ENCODE assay signal across 27 mouse cellular contexts in genomic region chr7:13324316-13324715, GRCm38 (mm10). TPM values are rescaled to one million over a fixed set of nuclear protein-coding genes. Genes with fewer than 3 reads are reported as not detected.
DNase-seq lines count a peak whose midpoint lies in the region; ATAC-seq and TF ChIP-seq lines count a peak whose summit lies in the region.
"Had no signal": no experiment of that assay in that cellular context is flagged by ENCODE, and none has a peak within 500 bp of the region (broad histone marks: within the 10 kb centered on the region; RNA-seq: fewer than 3 reads in every experiment).

Gene Pla2g4c, plus strand, starts transcription at chr7:13324655.

- peak; percentile 57 to 64; a peak in 3 of 4 replicates for TF ChIP-seq EP300 in MEL (IDR thresholded peaks at IDR 0.05; ENCODE audit: low read depth in 1 of 2, low read length in 2 of 2)

- peak; percentile 77 for DNase-seq in MEL (ENCODE audit: low read depth, low spot score)
- peak; percentile 57 for DNase-seq in MEL-GATA-1-ER (ENCODE audit: extremely low read depth, low read depth)
- no peak for DNase-seq in gastrocnemius, postnatal 14 days
- no peak for DNase-seq in heart, adult 18-20 months
- DNase-seq: adrenal gland, adult 8-10 months; B cell, adult 2 months; cerebellum, adult 11-12 months; cerebellum, adult 9-11 months; gastrocnemius, postnatal 10 days; kidney, postnatal 25 days; lung, embryonic 14.5 days; right cerebral cortex, adult 18-20 months; right cerebral cortex, postnatal 4 days had no signal

- peaks cover 0 to 12% of the 10 kb centered on the region in 2 experiments; a peak in 2 of 4 replicates for H3K4me1 ChIP-seq in MEL (ENCODE audit: control insufficient read depth in 1 of 2, insufficient read depth in 2 of 2, low read length in 2 of 2)
- H3K4me1 ChIP-seq: embryonic facial prominence, embryonic 13.5 days; forebrain, embryonic 13.5 days; heart, embryonic 12.5 days; kidney, embryonic 15.5 days; limb, embryonic 13.5 days; midbrain, embryonic 12.5 days; neural tube, embryonic 12.5 days had no signal

- H3K9ac ChIP-seq in MEL (ENCODE audit: control insufficient read depth, low read depth, low read length, poor library complexity, severe bottlenecking) = no peak within 1 kb of the TSS
- H3K9ac ChIP-seq: embryonic facial prominence, embryonic 13.5 days; forebrain, embryonic 13.5 days; heart, embryonic 12.5 days; hindbrain, embryonic 14.5 days; kidney, embryonic 15.5 days; limb, embryonic 13.5 days; lung, embryonic 14.5 days; midbrain, embryonic 12.5 days; neural tube, embryonic 12.5 days had no signal

- H3K36me3 ChIP-seq in MEL (ENCODE audit: control insufficient read depth in 1 of 2, insufficient read depth in 2 of 2, low read length in 2 of 2) = peaks cover 0 to 10% of the 10 kb centered on the region in 2 experiments; a peak in 2 of 4 replicates
- H3K36me3 ChIP-seq: embryonic facial prominence, embryonic 13.5 days; kidney, embryonic 15.5 days; limb, embryonic 13.5 days; neural tube, embryonic 12.5 days had no signal

- no peak within 1 kb of the TSS for H3K4me3 ChIP-seq in MEL (ENCODE audit: control insufficient read depth in 1 of 2, insufficient read depth in 1 of 2, low read depth in 2 of 2, low read length in 2 of 2)
- H3K4me3 ChIP-seq: embryonic facial prominence, embryonic 13.5 days; erythroblast, embryonic 14.5 days; forebrain, embryonic 13.5 days; heart, embryonic 12.5 days; kidney, embryonic 15.5 days; limb, embryonic 13.5 days; midbrain, embryonic 12.5 days; myocyte; neural tube, embryonic 12.5 days had no signal

- no peaks in the 10 kb centered on the region for H3K27me3 ChIP-seq in MEL (ENCODE audit: control insufficient read depth in 1 of 2, insufficient read depth in 2 of 2, low read length in 2 of 2)
- H3K27me3 ChIP-seq: embryonic facial prominence, embryonic 13.5 days; forebrain, embryonic 13.5 days; heart, embryonic 12.5 days; kidney, embryonic 15.5 days; limb, embryonic 13.5 days; midbrain, embryonic 12.5 days; neural tube, embryonic 12.5 days had no signal

- no peak within 1 kb of the TSS for H3K27ac ChIP-seq in MEL (ENCODE audit: control insufficient read depth, low read depth, low read length)
- H3K27ac ChIP-seq: embryonic facial prominence, embryonic 13.5 days; forebrain, embryonic 13.5 days; hindbrain, embryonic 14.5 days; kidney, embryonic 15.5 days; limb, embryonic 13.5 days; midbrain, embryonic 12.5 days; neural tube, embryonic 12.5 days had no signal

- no peaks in the 10 kb centered on the region for H3K9me3 ChIP-seq in MEL (replicated peaks; ENCODE audit: insufficient read depth, low read length)
- H3K9me3 ChIP-seq: embryonic facial prominence, embryonic 13.5 days; forebrain, embryonic 13.5 days; heart, embryonic 12.5 days; kidney, embryonic 15.5 days; limb, embryonic 13.5 days; midbrain, embryonic 12.5 days; neural tube, embryonic 12.5 days had no signal

- ATAC-seq in erythroid progenitor cell, adult 5-6 weeks (replicated peaks; ENCODE audit: low FRiP score, poor library complexity, severe bottlenecking) = peak; percentile 85
- ATAC-seq in megakaryocyte-erythroid progenitor cell, adult 5-6 weeks (replicated peaks; ENCODE audit: low FRiP score, low TSS enrichment, poor library complexity, severe bottlenecking) = peak; percentile 97
- ATAC-seq: forebrain, embryonic 13.5 days; intestine, postnatal 0 days had no signal

- TF ChIP-seq CTCF in MEL (IDR thresholded peaks at IDR 0.05 in 2 of 3, conservative IDR thresholded peaks at IDR 0.05 in 1 of 3; ENCODE audit: control insufficient read depth in 1 of 3, insufficient read depth in 1 of 3, low read depth in 2 of 3, low read length in 3 of 3, poor library complexity in 1 of 3, severe bottlenecking in 1 of 3) = no peak

- no peaks in the 10 kb centered on the region for H3K79me2 ChIP-seq in MEL (ENCODE audit: control insufficient read depth, insufficient read depth, low read length, poor library complexity)

- no peak for TF ChIP-seq POLR2A in MEL (IDR thresholded peaks at IDR 0.05; ENCODE audit: control insufficient read depth in 1 of 2, insufficient read depth in 1 of 2, low read depth in 1 of 2, low read length in 2 of 2, poor library complexity in 1 of 2)

- TF ChIP-seq RAD21 in MEL (IDR thresholded peaks at IDR 0.05; ENCODE audit: low read depth, low read length) = no peak

- intact Hi-C loops in gastrocnemius, postnatal 14 days (cut with DNase I; ENCODE audit: low total_unique reads) = no loop called here

TF ChIP-seq in MEL, 35 proteins besides CTCF, POLR2A, EP300 and RAD21:
- TF ChIP-seq RCOR1 (IDR thresholded peaks at IDR 0.05; ENCODE audit: low read depth, low read length) (peak; percentile 15; the same call in 1 of the 2 replicates), JUND (IDR thresholded peaks at IDR 0.05; ENCODE audit: low read depth, low read length) (no peak), MAFK (IDR thresholded peaks at IDR 0.05; ENCODE audit: borderline replicate concordance, low read depth, low read length) (no peak), ZKSCAN1 (IDR thresholded peaks at IDR 0.05; ENCODE audit: low read depth, low read length) (no peak), MYB (IDR thresholded peaks at IDR 0.05; ENCODE audit: low read depth, low read length) (no peak), MAX (IDR thresholded peaks at IDR 0.05; ENCODE audit: low read length) (no peak), USF2 (IDR thresholded peaks at IDR 0.05; ENCODE audit: borderline replicate concordance in 1 of 2, insufficient read depth in 1 of 2, low read depth in 1 of 2, low read length in 2 of 2) (no peak), ZMIZ1 (IDR thresholded peaks at IDR 0.05; ENCODE audit: low read depth, low read length) (no peak), ELF1 (IDR thresholded peaks at IDR 0.05; ENCODE audit: low read depth, low read length) (no peak), CHD2 (IDR thresholded peaks at IDR 0.05; ENCODE audit: low read length) (no peak), ZC3H11A (IDR thresholded peaks at IDR 0.05; ENCODE audit: low read depth, low read length) (no peak), GATA1 (IDR thresholded peaks at IDR 0.05; ENCODE audit: low read depth, low read length) (peak; percentile 75), ETS1 (IDR thresholded peaks at IDR 0.05; ENCODE audit: low read depth, low read length) (0 out of 2 replicates have a peak, but pooled peaks have one; percentile 14), USF1 (IDR thresholded peaks at IDR 0.05; ENCODE audit: low read depth, low read length) (no peak), ZNF384 (IDR thresholded peaks at IDR 0.05; ENCODE audit: low read depth, low read length) (no peak), BHLHE40 (IDR thresholded peaks at IDR 0.05; ENCODE audit: borderline replicate concordance, low read depth, low read length) (no peak), UBTF (IDR thresholded peaks at IDR 0.05; ENCODE audit: borderline replicate concordance, insufficient read depth, low read depth, low read length) (no peak), MEF2A (IDR thresholded peaks at IDR 0.05; ENCODE audit: extremely low read depth, insufficient replicate concordance, low read depth, low read length, poor library complexity, severe bottlenecking) (no peak), NRF1 (IDR thresholded peaks at IDR 0.05; ENCODE audit: insufficient read depth, low read depth, low read length, poor library complexity, severe bottlenecking) (no peak), TCF12 (IDR thresholded peaks at IDR 0.05; ENCODE audit: low read depth, low read length) (no peak; the same call in 1 of the 2 replicates), KAT2A (conservative IDR thresholded peaks at IDR 0.05; ENCODE audit: low read depth, low read length) (no peak), E2F4 (IDR thresholded peaks at IDR 0.05; ENCODE audit: borderline replicate concordance, low read depth, low read length) (no peak), MAZ (IDR thresholded peaks at IDR 0.05; ENCODE audit: low read depth, low read length) (no peak), TBP (IDR thresholded peaks at IDR 0.05; ENCODE audit: low read depth, low read length) (no peak), TAL1 (IDR thresholded peaks at IDR 0.05; ENCODE audit: low read length) (peak; percentile 35), POLR2AphosphoS5 (IDR thresholded peaks at IDR 0.05; ENCODE audit: borderline replicate concordance, low read depth, low read length) (no peak), SIN3A (IDR thresholded peaks at IDR 0.05; ENCODE audit: low read length) (0 out of 2 replicates have a peak, but pooled peaks have one; percentile 23), GABPA (IDR thresholded peaks at IDR 0.05; ENCODE audit: low read depth, low read length) (no peak), POLR2AphosphoS2 (IDR thresholded peaks at IDR 0.05; ENCODE audit: low read length) (no peak), SMC3 (IDR thresholded peaks at IDR 0.05; ENCODE audit: low read depth, low read length) (no peak), MYC (IDR thresholded peaks at IDR 0.05; ENCODE audit: low read depth, low read length) (no peak), NELFE (IDR thresholded peaks at IDR 0.05; ENCODE audit: low read depth, low read length) (no peak), CHD1 (IDR thresholded peaks at IDR 0.05; ENCODE audit: low read depth, low read length) (no peak), MXI1 (IDR thresholded peaks at IDR 0.05; ENCODE audit: low read depth, low read length) (no peak), HCFC1 (IDR thresholded peaks at IDR 0.05; ENCODE audit: low read depth, low read length) (no peak)

RNA-seq across cellular contexts. Expression of gene Pla2g4c, which starts in this region (rescaled TPM):
- total RNA-seq in MEL (2012; rRNA removed) = 0.85 and 1.0 TPM in 2 replicates
- 1 to 10 TPM in 1 of 2 experiments, not detected in 1; 2.0 TPM for polyA plus RNA-seq in MEL (2012; ENCODE audit: insufficient read depth in 1 of 2, insufficient read length in 2 of 2, low read depth in 1 of 2, low replicate concordance in 2 of 2, missing spikeins in 1 of 2)
- 6.7 and 14.8 TPM in 2 replicates for total RNA-seq in erythroid progenitor cell, adult 5-6 weeks (2015; ENCODE audit: low replicate concordance)
- total RNA-seq in erythroid progenitor cell, adult 5-6 weeks (2017; ENCODE audit: low replicate concordance) = 6.1 and 8.9 TPM in 2 replicates
- total RNA-seq in megakaryocyte-erythroid progenitor cell, adult 5-6 weeks (2014; fragmentation: Nextera tagmentation) = 10.9 and 11.4 TPM in 2 replicates
- total RNA-seq in megakaryocyte-erythroid progenitor cell, adult 5-6 weeks (2017) = 11.5 and 13.6 TPM in 2 replicates
- total RNA-seq in gastrocnemius, postnatal 14 days (2021) = under 1 TPM in 1 of 2 experiments, not detected in 1; 0.08 TPM
- total RNA-seq in heart, adult 18-20 months (2021) = under 1 TPM in 1 of 2 experiments, not detected in 1; 0.12 TPM
- total RNA-seq: granulocyte monocyte progenitor cell, adult 5-6 weeks had no signal

Comparison
In these comparisons a context has a peak if more than half of its experiments do, and no peak if none do; other contexts are left out.
1. DNase-seq: peak in MEL (single experiment) and MEL-GATA-1-ER (single experiment); none in gastrocnemius, postnatal 14 days (single experiment) and heart, adult 18-20 months (0 of 2).